In the genomic region with DNA sequence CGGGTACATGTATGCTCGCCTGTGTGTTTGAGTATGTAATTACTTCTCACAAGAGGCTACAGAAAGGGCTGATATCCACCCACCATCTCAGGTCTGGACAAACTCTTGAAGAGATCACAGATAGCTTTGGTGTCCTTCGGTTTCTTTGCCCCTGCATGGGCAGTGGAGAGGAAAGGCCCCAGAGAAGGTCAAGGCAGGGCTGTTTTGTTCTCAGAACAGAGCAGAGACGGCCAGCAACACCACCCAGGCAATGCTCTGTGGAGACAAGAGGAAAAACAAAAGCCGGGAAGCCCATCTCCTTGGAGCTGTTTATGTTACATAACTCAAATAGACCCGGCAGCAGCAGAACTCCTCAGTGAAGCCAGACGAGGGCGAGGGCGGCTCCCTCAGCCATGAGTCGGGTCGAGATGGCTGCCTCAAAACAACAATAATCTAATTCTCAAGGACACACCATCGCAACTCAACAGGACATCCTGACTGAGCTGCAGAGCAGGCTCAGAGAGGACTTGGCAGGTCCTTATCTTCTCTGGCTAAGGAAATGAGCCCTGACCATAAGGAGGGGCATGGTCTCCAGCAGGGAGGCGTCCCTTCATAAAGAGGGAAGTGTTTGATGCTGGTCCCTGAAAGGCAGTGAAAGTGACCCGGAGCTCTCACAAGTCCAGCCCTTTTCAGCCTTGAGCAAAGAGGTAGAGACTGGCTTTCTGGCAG, we compare ENCODE assay signal across 8 mouse cellular contexts. TPM values are rescaled to one million over a fixed set of nuclear protein-coding genes. Genes with fewer than 3 reads are reported as not detected.
DNase-seq lines count a peak whose midpoint lies in the region; TF ChIP-seq lines count a peak whose summit lies in the region.

No protein-coding gene starts in this region.

- 54% methylated on average over 14 of the region's 14 CpGs for whole genome bisulfite sequencing in cerebellum, adult 2 months
- WGBS in heart, embryonic 10.5 days: 30% methylated on average over 14 of the region's 14 CpGs

- DNase-seq in cerebellum, adult 2 months: peak; percentile 48 to 54
- DNase-seq in cerebellum, adult 9-11 months: no peak
- DNase-seq in adrenal gland, adult (ENCODE audit: inconsistent age in 2 of 2, low spot score in 1 of 2): peak; percentile 84 to 92
- peak; percentile 83 for DNase-seq in heart, embryonic 10.5 days (ENCODE audit: low spot score)
- DNase-seq in kidney, postnatal 10 days: peak; percentile 74
- no peak for DNase-seq in c-Kit-positive CD71-positive TER-119-positive erythroid progenitor cells, embryonic 14.5 days (ENCODE audit: low spot score)
- DNase-seq in spleen, adult 18-20 months: no peak

- TF ChIP-seq CTCF in cerebellum, adult 2 months (IDR thresholded peaks at IDR 0.05; ENCODE audit: borderline replicate concordance, insufficient read depth, low read depth, low read length): no peak

- H3K27me3 ChIP-seq in cerebellum, adult 2 months (ENCODE audit: control insufficient read depth, insufficient read depth, low read length): no peaks in the 10 kb centered on the region
- H3K27me3 ChIP-seq in heart, embryonic 10.5 days (ENCODE audit: insufficient read depth, poor library complexity, severe bottlenecking): no peaks in the 10 kb centered on the region
- H3K27me3 ChIP-seq in megakaryocyte, embryonic 14.5 days (replicated peaks): peaks cover 3% of the 10 kb centered on the region

- no peaks in the 10 kb centered on the region for H3K9me3 ChIP-seq in heart, embryonic 10.5 days
- H3K9me3 ChIP-seq in megakaryocyte, embryonic 14.5 days: no peaks in the 10 kb centered on the region

- no peak for TF ChIP-seq POLR2A in cerebellum, adult 2 months (IDR thresholded peaks at IDR 0.05; ENCODE audit: borderline replicate concordance, insufficient read depth, low read length)

- H3K4me1 ChIP-seq in cerebellum, adult 2 months (ENCODE audit: control insufficient read depth, insufficient read depth, low read length): peaks cover 23% of the 10 kb centered on the region
- peaks cover 64% of the 10 kb centered on the region for H3K4me1 ChIP-seq in heart, embryonic 10.5 days
- H3K4me1 ChIP-seq in megakaryocyte, embryonic 14.5 days: peaks cover 79% of the 10 kb centered on the region

- H3K4me3 ChIP-seq in cerebellum, adult 2 months (replicated peaks; ENCODE audit: insufficient read depth, low read depth, low read length): no peak overlapping the region
- no peak overlapping the region for H3K4me3 ChIP-seq in heart, embryonic 10.5 days
- peak overlapping the region; percentile 76 for H3K4me3 ChIP-seq in megakaryocyte, embryonic 14.5 days (replicated peaks)

- no peaks in the 10 kb centered on the region for H3K36me3 ChIP-seq in heart, embryonic 10.5 days
- H3K36me3 ChIP-seq in megakaryocyte, embryonic 14.5 days (replicated peaks; ENCODE audit: low read length): no peaks in the 10 kb centered on the region

- 0 out of 2 replicates have a peak overlapping the region, but pooled peaks have one; percentile 2 for H3K27ac ChIP-seq in cerebellum, adult 2 months (ENCODE audit: insufficient read depth, low read length)
- H3K27ac ChIP-seq in heart, embryonic 10.5 days: peak overlapping the region; percentile 85

RNA-seq across cellular contexts. Expression of gene Tarbp1, which starts 52.2 kb away (rescaled TPM):
- polyA plus RNA-seq in cerebellum, adult 2 months (2012; rRNA removed): 7.1 and 8.2 TPM in 2 replicates
- polyA plus RNA-seq in heart, embryonic 10.5 days (2016; fragmentation: Nextera tagmentation; extraction: Ambion mirVana): 1.9 and 2.7 TPM in 2 replicates
- 0.34 TPM in 1 of 2 replicates, not detected in the other for polyA plus RNA-seq in megakaryocyte, embryonic 14.5 days (2012; ENCODE audit: insufficient read depth, low replicate concordance)

Comparison
In these comparisons a context has a peak if more than half of its experiments do, and no peak if none do; other contexts are left out.
1. DNase-seq: peak in cerebellum, adult 2 months (2 of 2), adrenal gland, adult (2 of 2), heart, embryonic 10.5 days (single experiment) and kidney, postnatal 10 days (single experiment); none in cerebellum, adult 9-11 months (single experiment), c-Kit-positive CD71-positive TER-119-positive erythroid progenitor cells, embryonic 14.5 days (single experiment) and spleen, adult 18-20 months (0 of 2).